Mouse (Mus musculus) forebrain, postnatal 0 days (tissue): Measurements from ENCODE around the gene Itch. TPM values are rescaled to one million over a fixed set of nuclear protein-coding genes. Genes with fewer than 3 reads are reported as not detected.
"Not testable (repeated sequence)": the region's sequence is repeated elsewhere in the genome, so short reads cannot be mapped to it uniquely, and the experiment has no call there.

Source experiments
- ATAC-seq: fragments of 200-750 bp; cut with Nextera tagmentation; 2 replicates; pipeline ENCODE4 v1.8.0; 2017; ENCODE audit warnings: mild to moderate bottlenecking, moderate library complexity
- DNase-seq: peaks from one replicate; pipeline ENCODE4 v3.0.0-alpha.2; 2015
- H3K27ac ChIP-seq: fragments of 300-500 bp; sonication (generic); 2 replicates; pipeline ENCODE4 v1.5.1; 2014; ENCODE audit warnings: low read depth, mild to moderate bottlenecking, antibody characterized with exemption, low read length, moderate library complexity, mixed read lengths
- H3K27me3 ChIP-seq: fragments of 300-500 bp; sonication (generic); 2 replicates; pipeline ENCODE4 v1.6.1; 2014; ENCODE audit warnings: mild to moderate bottlenecking, low read length, mixed read lengths; ENCODE audit not compliant: insufficient read depth
- H3K36me3 ChIP-seq: fragments of 300-500 bp; sonication (generic); 2 replicates; pipeline ENCODE4 v1.6.1; 2014; ENCODE audit warnings: mild to moderate bottlenecking, moderate library complexity; ENCODE audit not compliant: insufficient read depth
- H3K4me1 ChIP-seq: fragments of 300-500 bp; sonication (generic); 2 replicates; pipeline ENCODE4 v1.6.1; 2014; ENCODE audit warnings: antibody characterized with exemption; ENCODE audit not compliant: insufficient read depth
- H3K4me2 ChIP-seq: fragments of 300-500 bp; sonication (generic); 2 replicates; pipeline ENCODE4 v1.6.1; 2014; ENCODE audit warnings: low read depth, mild to moderate bottlenecking, moderate library complexity
- H3K4me3 ChIP-seq: fragments of 300-500 bp; sonication (generic); 2 replicates; pipeline ENCODE4 v1.5.1; 2014; ENCODE audit warnings: low read depth, low read length, mixed read lengths
- H3K9ac ChIP-seq: fragments of 300-500 bp; sonication (generic); 2 replicates; pipeline ENCODE4 v1.6.1; 2014; ENCODE audit warnings: mild to moderate bottlenecking
- H3K9me3 ChIP-seq: fragments of 300-500 bp; sonication (generic); 2 replicates; pipeline ENCODE4 v1.6.1; 2016; ENCODE audit warnings: low read length
- CTCF ChIP-seq: sonication (generic); IDR thresholded peaks from 2 replicates; pipeline ENCODE4 v1.5.1; 2016; ENCODE audit warnings: antibody characterized with exemption, control low read depth, low read depth
- WGBS: fragments of 180-500 bp; shearing (Covaris S2); extraction: QIAGEN DNeasy Blood & Tissue Kit; methylation state at CpG from one replicate; pipeline ENCODE4 v1.1.7; 2014; 5-methylcytosine and 5-hydroxymethylcytosine counted together
- polyA plus RNA-seq: library from polyadenylated mRNA; unstranded; fragments of >200 nt; fragmentation: Nextera tagmentation; extraction: Ambion mirVana; gene quantifications from 2 replicates; pipeline ENCODE4 v1.2.1, GENCODE M21; 2015
- total RNA-seq: library from RNA; depleted of rRNA; stranded (reverse); fragments of >200 nt; gene quantifications from 2 replicates; pipeline ENCODE4 v1.2.3, GENCODE M21; 2014

Gene Itch
- total and polyA plus RNA-seq, 2 experiments from 2014 or later, result 17.4 to 49.5 TPM

DNA sequence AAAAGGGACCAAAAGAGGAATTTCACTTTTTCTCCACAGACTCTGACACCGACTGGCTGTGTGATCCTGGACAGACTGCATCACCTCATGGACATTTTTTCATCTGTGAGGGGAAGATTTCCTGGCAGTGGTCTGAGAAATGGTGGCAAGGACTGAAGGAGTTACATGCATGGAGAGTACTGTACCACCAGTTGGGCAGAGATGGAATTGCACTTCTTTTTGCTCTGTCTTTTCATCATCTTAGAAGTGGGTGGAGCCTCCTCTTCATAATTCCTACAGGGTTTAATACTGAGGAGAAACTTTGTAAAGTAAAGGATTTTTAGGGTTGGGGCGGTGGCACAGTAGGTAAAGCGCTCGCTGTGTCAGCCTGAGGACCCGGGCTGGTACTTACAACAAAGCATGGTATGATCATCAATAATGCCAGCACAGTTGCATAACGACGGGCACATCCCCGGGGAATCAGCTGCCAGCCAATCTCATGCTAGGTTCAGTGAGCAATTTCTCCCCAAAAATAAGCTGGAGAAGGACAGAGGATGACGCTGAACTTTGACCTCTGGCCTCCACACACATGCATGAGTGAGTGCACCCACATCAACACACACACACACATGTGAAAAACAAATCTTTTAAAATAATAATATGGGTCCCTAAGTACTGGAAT is 34.5 kb upstream of the Itch start:
- Histone ChIP-seq H3K27ac (no peak overlapping the region), H3K4me1 (no peaks in the 10 kb centered on the region), H3K36me3 (no peaks in the 10 kb centered on the region), H3K4me3 (no peak overlapping the region), H3K4me2 (no peak overlapping the region), H3K9ac (no peak overlapping the region), H3K27me3 (no peaks in the 10 kb centered on the region), H3K9me3 (no peaks in the 10 kb centered on the region)
- DNase-seq (no peak), ATAC-seq (no peak)
- TF ChIP-seq CTCF, result peak; percentile 26
- WGBS, result 89% methylated on average over 9 of the region's 9 CpGs

DNA sequence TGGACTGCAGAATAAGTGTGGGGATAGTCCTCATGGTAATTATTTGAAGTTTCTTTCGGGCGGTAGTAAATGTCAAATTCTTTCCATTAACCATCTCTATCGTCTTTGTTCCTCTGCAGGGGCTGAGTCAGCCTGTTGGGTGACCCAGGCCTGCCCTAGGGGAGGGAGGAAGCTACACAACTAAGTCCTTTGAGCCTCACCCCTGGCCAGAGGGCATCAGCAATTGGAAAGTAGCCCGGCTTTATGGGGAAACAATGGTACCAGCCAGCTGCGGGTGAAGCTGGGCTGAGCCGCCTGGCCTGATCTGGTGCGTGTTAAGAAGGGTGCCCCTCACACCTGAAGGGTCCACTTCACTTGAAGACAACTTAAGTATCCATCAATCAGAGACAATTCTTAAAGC is 33.9 kb upstream of the Itch start:
- Histone ChIP-seq H3K9ac (no peak overlapping the region), H3K27ac (no peak overlapping the region), H3K9me3 (no peaks in the 10 kb centered on the region), H3K4me2 (no peak overlapping the region), H3K27me3 (no peaks in the 10 kb centered on the region), H3K4me3 (no peak overlapping the region), H3K4me1 (no peaks in the 10 kb centered on the region), H3K36me3 (no peaks in the 10 kb centered on the region)
- 75% methylated on average over 7 of the region's 7 CpGs for WGBS
- ATAC-seq, result no peak
- TF ChIP-seq CTCF, result no peak
- DNase-seq, result no peak

DNA sequence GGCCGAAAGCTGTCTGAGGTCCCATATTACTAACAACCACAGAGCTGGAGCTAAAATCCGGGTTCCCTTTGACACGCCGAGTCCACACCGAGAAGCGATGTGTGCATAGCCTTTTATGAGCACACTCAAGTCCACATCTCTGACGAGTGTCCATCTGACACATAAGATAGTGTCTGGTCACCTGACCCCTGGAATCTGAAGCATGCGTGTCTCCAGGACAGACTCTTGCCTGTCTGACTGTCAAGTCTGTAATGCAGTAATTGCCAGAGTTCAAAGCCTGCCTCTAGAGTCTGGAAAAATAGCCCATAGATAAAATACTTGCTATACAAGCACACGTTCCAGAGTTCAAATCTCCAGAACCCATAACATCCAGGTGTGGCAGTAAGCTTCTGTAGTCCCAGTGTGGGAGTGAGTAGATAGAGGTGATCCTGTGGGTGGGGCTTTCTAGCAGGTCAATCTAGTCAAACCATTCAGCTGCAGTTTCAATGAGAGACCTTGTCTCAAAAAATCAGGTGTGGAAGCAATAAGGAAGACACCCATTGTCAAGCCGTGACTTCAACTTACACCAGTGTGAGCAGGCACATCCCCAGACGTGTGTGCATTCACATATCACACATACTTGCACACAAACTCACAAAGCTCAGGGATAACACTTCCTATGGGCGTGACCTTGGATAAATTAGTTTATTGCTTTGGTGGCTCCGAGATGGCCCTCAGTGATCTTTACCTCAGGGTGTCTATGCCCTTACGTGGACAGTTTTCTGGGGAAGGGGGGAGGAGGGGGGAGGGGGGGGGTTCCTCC is 33.1 kb upstream of the Itch start:
- H3K27ac ChIP-seq, result no peak overlapping the region
- no peak overlapping the region for H3K4me2 ChIP-seq
- no peak overlapping the region for H3K4me3 ChIP-seq
- H3K4me1 ChIP-seq, result no peaks in the 10 kb centered on the region
- H3K27me3 ChIP-seq, result no peaks in the 10 kb centered on the region
- H3K36me3 ChIP-seq, result no peaks in the 10 kb centered on the region
- ATAC-seq (no peak), DNase-seq (no peak)
- 88% methylated on average over 14 of the region's 14 CpGs for WGBS
- no peak for TF ChIP-seq CTCF
- no peak overlapping the region for H3K9ac ChIP-seq
- no peaks in the 10 kb centered on the region for H3K9me3 ChIP-seq

DNA sequence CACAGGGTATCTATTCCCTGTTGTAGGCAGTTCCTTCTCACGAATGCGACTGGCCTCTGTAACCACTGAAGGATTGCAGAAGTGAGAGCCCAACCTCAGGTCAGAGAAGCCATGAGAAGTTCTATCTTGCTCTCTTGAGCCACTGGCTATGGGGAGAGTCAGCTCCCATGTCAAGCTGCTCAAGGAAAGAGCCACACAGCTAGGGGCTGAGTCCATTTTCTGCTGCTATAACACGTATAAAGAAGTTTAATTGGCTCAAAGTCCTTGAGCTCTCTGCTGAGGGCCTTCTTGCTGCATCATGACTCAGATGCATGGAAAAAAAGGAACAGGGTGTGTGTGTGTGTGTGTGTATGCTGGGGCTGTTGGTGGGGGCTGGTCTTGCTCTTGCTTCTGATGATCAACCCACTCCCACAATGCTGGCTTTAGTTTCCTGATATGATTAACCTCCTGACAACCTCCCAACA is 32.5 kb upstream of the Itch start:
- no peak for DNase-seq
- no peaks in the 10 kb centered on the region for H3K27me3 ChIP-seq
- no peak for ATAC-seq
- no peak overlapping the region for H3K4me3 ChIP-seq
- 83% methylated on average over 3 of the region's 3 CpGs for WGBS
- H3K27ac ChIP-seq, result no peak overlapping the region
- H3K4me1 ChIP-seq, result no peaks in the 10 kb centered on the region
- no peak for TF ChIP-seq CTCF
- H3K9me3 ChIP-seq, result no peaks in the 10 kb centered on the region
- H3K36me3 ChIP-seq, result no peaks in the 10 kb centered on the region
- H3K4me2 ChIP-seq, result no peak overlapping the region
- H3K9ac ChIP-seq, result no peak overlapping the region

DNA sequence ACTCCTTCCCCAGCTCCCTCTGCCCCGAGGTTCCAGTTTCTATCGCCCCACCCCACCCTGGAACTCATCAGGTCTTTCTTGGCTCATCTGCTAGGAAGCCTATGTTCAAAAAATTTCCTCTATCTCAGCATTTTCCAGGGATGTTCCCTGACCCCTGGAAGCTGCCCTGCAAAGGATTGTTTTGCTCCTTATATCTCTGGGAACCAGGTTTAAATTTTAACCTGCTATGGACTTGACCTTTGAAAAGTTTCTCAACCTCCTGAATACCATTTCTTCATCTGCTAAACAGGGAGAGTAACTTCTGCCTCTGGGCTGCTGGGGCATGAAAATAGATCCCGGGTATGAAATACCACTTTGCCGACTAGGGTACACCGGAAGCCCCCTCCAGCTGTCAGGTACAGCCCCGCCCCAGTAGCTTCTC is 31.5 kb upstream of the Itch start:
- ATAC-seq, result no peak
- 67% methylated on average over 6 of the region's 6 CpGs for WGBS

DNA sequence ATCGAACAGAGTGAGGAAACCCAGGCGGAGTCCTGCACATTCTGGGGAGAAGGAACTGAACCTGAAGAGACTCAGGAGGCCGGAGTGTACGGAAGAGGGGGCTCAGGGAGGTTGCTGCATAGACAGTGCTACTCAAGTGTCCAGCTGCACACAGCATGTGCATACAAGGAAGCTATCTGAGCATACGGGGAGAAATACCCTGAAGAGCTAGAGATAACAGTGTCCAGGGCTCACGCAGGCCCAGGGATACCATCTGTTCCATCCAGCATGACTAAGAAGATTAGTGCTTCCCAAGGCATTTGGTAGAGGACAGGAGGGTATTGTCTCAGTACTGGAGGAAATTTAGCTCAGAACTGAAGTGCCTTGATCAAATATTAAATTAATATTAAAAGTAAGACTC is 29.7 kb upstream of the Itch start:
- TF ChIP-seq CTCF, result no peak
- H3K9me3 ChIP-seq, result no peaks in the 10 kb centered on the region
- H3K4me3 ChIP-seq, result no peak overlapping the region
- DNase-seq (no peak), ATAC-seq (no peak)
- no peak overlapping the region for H3K4me2 ChIP-seq
- no peaks in the 10 kb centered on the region for H3K4me1 ChIP-seq
- H3K27ac ChIP-seq, result no peak overlapping the region
- 75% methylated on average over 6 of the region's 6 CpGs for WGBS
- H3K36me3 ChIP-seq, result no peaks in the 10 kb centered on the region
- H3K9ac ChIP-seq, result no peak overlapping the region
- H3K27me3 ChIP-seq, result no peaks in the 10 kb centered on the region

More for the DNA sequence above, 31.5 kb upstream of the Itch start:
- H3K9me3 ChIP-seq, result no peaks in the 10 kb centered on the region
- no peak overlapping the region for H3K27ac ChIP-seq
- no peak overlapping the region for H3K4me3 ChIP-seq
- no peak overlapping the region for H3K9ac ChIP-seq
- H3K36me3 ChIP-seq, result no peaks in the 10 kb centered on the region
- no peak for TF ChIP-seq CTCF
- no peaks in the 10 kb centered on the region for H3K4me1 ChIP-seq
- H3K4me2 ChIP-seq, result no peak overlapping the region
- no peak for DNase-seq
- no peaks in the 10 kb centered on the region for H3K27me3 ChIP-seq

DNA sequence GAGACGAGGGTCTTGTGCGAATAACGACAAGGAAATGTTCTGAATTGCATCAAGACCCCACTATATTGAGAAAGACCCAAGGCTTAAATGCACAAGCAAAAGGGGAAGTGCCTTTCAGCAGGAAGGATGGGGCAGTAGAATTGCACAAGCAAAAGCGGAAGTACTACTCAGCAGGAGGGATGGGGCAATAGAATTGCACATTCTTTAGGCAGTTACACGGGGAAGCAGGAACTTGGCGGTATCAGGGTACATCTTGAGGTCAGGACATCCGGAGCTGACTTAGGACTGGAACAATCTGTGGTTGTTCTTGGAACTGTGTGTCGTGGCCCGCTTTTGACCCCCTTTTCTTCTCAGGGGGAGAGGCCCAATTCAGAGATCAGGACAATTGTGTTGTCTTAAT is 26.0 kb upstream of the Itch start:
- ATAC-seq, H3K4me3 ChIP-seq, H3K9ac ChIP-seq, H3K27me3 ChIP-seq, H3K9me3 ChIP-seq, H3K36me3 ChIP-seq, H3K4me2 ChIP-seq, H3K4me1 ChIP-seq, DNase-seq, H3K27ac ChIP-seq: not testable (repeated sequence)
- WGBS, result 86% methylated on average over 9 of the region's 9 CpGs
